Mouse (Mus musculus): ENCODE results near the gene Pkhd1.

Gene Pkhd1

GRCm38 (mm10) chr1:20617849-20618530 lies at the start of gene Pkhd1:
TSS of gene Pkhd1 (minus strand) at chr1:20618064.
- peak; percentile 78 to 87 for DNase-seq

DNA sequence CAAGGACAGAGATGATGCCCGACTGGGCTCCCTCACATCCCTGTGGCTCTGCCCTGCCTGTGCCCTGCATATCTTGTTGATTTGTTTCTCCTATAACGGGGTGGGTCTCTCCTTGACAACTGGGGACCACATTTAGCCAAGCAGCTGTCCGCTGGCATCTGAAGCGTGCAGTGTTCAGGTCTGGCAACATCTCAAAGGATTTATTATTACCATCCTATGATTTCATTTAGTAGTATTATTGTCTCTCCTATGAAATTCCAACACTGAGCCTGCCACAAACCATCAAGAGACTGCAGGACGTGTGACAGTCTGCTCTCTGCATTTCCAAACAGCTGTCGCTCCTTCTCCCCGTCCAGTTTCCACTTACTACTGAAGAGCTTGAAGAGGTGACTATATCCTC lies 49.7 kb upstream of the Pkhd1 start:
- no peak for DNase-seq

DNA sequence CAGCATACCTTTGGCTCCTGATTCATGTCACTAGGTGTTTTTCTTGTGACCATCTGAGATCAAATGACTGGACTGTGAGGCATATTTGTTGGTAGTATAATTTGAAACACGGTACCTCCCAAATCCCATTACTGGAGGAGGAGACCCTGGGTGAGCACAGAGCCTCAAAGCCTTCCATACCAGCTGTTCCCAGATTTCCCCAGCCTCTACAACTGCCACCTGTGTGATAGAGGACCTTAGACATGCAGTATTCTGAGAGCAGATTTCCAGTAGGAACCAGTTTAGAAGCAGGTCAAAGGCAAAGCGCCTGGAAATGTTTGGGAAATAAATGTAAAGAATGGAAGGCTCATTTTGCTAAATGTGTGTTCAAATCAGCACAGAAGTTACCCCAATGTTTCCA lies 48.4 kb upstream of the Pkhd1 start:
- no peak for DNase-seq

DNA sequence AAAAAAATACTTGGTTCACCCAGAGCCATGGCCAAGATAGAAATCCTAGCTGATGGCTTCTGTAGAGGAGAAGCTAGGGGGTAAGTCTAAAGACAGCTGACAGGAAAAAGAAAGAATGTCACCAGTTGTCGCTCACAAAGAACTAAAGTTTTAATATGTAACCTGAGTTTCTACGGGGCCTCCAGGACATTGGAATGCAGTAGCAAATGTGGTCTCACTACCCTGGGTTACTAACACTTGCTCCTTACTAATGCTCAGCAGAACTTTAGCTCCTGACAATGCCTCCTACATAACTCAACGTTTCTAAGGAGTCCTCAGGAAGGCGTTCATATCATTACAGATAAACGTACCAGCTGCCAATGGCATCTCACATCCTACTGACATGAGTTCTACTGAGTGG lies 37.2 kb upstream of the Pkhd1 start:
- DNase-seq: peak in 1 of 2 experiments; percentile 23

- DNase-seq: peak; percentile 65 to 89
These were observed 35.9 kb upstream of the Pkhd1 start for GRCm38 (mm10) chr1:20653513-20654506.

GRCm38 (mm10) chr1:20634856-20635255 lies 17.0 kb upstream of the Pkhd1 start:
- DNase-seq: no peak

- DNase-seq: no peak
These were observed 15.5 kb upstream of the Pkhd1 start for GRCm38 (mm10) chr1:20633276-20633869.

- no peak for DNase-seq
These were observed 6.7 kb upstream of the Pkhd1 start for GRCm38 (mm10) chr1:20624564-20624963.

GRCm38 (mm10) chr1:20623375-20623774 lies 5.5 kb upstream of the Pkhd1 start:
- no peak for DNase-seq

GRCm38 (mm10) chr1:20620611-20621010 lies 2.7 kb upstream of the Pkhd1 start:
- DNase-seq: no peak

GRCm38 (mm10) chr1:20619363-20619762 lies 1.5 kb upstream of the Pkhd1 start:
- peak; percentile 81 to 92 for DNase-seq

- peak; percentile 40 to 62 for DNase-seq
These were observed 5.2 kb downstream of the Pkhd1 start for GRCm38 (mm10) chr1:20612643-20613042.

GRCm38 (mm10) chr1:20605489-20605888 lies 12.4 kb downstream of the Pkhd1 start:
- DNase-seq: no peak

DNA sequence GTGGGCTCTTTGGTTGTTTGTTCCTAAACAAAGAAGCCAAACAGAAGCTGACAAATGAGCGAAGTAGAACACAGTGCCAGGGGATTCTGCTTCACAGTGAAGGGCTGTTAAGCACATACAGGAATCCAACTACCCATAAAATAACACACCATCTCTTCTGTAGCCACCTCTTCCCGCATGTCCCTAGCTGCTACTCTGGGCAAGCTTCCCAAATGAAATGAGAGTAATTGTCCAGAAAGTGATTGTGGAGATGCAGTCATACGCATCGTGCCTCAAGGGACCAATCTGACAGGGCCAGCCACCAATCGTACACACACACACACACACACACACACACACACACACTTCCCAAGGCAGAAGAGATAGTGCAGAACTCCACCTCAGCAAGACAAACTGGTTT lies 27.4 kb downstream of the Pkhd1 start:
- DNase-seq: no peak

- DNase-seq: no peak
These were observed 46.4 kb downstream of the Pkhd1 start for GRCm38 (mm10) chr1:20571469-20571868.

DNA sequence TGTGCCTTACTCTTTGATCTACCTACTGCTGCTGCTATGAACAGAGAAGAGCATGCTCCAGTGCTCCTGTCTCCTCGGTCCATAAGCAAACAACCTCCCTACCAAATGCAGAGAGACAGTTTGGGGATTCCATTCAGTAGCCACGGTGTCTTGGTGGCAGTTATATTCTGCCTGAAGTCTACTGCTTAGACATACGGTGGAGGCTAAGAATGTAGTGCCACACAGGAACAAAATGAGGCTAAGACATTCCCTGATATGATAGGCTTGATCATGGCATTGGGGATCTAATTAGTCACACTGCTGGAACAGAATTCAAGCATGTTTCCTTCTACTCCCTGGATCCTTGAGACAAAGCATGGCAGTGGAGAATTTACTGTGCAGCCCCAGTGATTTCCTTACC lies 48.4 kb downstream of the Pkhd1 start:
- no peak for DNase-seq

DNA sequence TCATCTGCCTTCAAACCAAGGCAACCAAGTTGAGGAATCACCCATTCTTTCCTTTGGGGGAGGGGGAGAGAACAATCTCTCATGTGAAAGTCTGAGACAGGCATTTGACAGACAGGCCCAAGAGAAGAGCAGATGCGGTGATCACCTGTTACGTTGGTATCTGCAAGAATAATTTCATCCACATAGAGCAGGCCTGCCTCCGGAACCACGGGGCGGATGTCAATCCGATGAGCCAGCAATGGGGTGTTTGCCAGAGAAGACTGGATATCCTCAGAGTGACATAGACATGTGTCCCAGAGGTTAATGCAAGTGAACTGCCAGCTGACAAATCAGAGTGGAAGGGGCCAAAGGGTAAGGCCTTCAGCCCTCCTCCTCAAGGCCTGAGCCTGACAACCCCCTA lies 59.4 kb downstream of the Pkhd1 start:
- no peak for DNase-seq

DNA sequence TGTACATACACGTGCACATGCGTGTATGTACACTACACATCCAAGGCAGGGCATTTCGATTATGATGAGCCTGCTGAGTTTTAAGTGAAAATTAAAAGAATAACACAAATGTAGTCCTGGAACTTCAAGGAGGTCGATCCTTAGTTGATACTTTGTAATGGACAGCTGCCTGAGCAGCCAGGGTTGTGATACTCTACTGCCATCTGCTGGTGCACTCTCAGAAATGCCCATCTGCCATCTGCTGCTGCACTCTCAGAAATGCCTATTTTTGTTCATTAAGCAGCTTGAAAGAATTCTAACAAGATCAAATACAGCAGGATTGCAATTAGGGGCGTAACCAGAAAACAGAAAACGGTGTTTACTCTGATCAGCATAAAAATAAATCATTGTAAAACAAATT lies 63.5 kb downstream of the Pkhd1 start:
- peak in 1 of 2 experiments; percentile 38 for DNase-seq

- no peak for DNase-seq
These were observed 66.5 kb downstream of the Pkhd1 start for GRCm38 (mm10) chr1:20551334-20551733.

DNA sequence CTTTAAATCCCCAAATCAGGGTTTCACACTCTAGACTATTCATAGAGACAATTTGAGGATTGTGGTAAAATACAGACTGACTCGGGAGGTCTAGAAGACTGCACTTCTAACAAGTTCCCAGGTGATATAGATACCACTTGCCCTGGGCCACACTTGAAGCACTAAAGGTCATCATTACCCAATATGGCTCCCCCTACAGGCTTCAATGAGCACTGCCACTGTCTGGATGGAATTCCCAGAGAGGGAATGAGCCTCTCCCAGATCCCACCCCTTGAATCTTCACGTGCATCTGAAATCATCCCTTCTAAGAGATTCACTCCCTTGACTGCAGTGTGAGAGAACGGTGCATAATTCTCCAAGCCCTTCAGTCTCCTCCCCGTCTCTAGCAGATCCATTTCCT lies 73.3 kb downstream of the Pkhd1 start:
- DNase-seq: peak in 1 of 2 experiments; percentile 25

DNA sequence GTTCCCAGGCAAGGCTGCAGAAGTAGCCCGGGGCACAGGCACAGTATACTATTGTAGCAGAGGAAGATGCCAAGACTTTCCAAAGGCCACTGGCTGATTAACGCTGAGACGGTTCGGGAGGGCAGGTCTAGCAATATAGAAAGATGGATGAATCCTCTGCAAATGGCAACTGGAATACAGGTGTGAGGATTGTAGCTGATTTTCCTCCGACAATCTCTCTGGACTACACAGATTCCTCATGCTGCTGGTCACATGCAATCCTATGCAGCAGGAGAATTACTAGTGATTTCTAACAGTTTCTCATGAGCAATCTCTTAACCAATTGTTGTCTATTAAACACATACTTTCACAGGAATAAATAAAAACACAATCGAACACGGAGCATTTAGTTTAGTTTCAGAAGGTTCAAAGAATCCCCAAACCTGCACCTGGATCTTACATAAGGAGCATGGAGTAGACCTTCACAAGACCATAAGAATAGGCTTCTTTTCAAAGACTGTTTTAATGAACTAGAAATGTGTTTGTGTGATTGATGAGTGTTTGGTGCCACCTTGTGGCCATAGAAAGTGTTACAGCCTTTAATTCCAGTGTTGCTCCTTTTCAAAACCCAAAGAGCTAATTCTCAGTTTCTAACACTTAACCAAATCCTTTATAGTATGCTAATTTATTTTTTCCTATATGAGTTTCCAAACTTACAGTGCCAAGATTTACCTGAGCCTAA lies 104.3 kb downstream of the Pkhd1 start:
- DNase-seq: peak in 1 of 2 experiments; percentile 60

- DNase-seq: no peak
These were observed 118.9 kb downstream of the Pkhd1 start for GRCm38 (mm10) chr1:20498965-20499364.

GRCm38 (mm10) chr1:20486087-20486486 lies 131.8 kb downstream of the Pkhd1 start:
- no peak for DNase-seq
